Mouse (Mus musculus): ENCODE measurements around the gene Glrx5.

GRCm38 (mm10) chr12:104997159-104997558 is 35.3 kb upstream of the Glrx5 start:
- TF ChIP-seq CTCF (IDR thresholded peaks at IDR 0.05; ENCODE audit: control insufficient read depth, insufficient read depth, insufficient replicate concordance, low read depth, low read length) (no peak), POLR2A (IDR thresholded peaks at IDR 0.05; ENCODE audit: control insufficient read depth, low read depth, low read length) (no peak)

All from testis, adult 2 months (tissue).